Mouse (Mus musculus) spleen, adult 2 months (tissue): ENCODE data around the gene Zfp943. TPM values are rescaled to one million over a fixed set of nuclear protein-coding genes. Genes with fewer than 3 reads are reported as not detected.

ENCODE experiments used
- DNase-seq, 2 experiments: peaks; one replicate each; pipeline versions ENCODE4 v3.0.0 to v3.0.0-alpha.2; 2012 to 2021; ENCODE audit warnings: low spot score in 2 of 2, low read depth in 1 of 2
- H3K27ac ChIP-seq: fragments of 200-500 bp; 2 replicates; pipeline ENCODE4 v1.5.1; 2012; ENCODE audit warnings: low read length, inconsistent platforms; ENCODE audit not compliant: insufficient read depth
- H3K27me3 ChIP-seq: fragments of 200-500 bp; 2 replicates; pipeline ENCODE4 v1.6.1; 2012; ENCODE audit warnings: mild to moderate bottlenecking, moderate library complexity, low read length, inconsistent platforms; ENCODE audit not compliant: control insufficient read depth, insufficient read depth
- H3K36me3 ChIP-seq: fragments of 200-500 bp; 2 replicates; pipeline ENCODE4 v1.6.1; 2012; ENCODE audit warnings: mild to moderate bottlenecking, low read length, inconsistent platforms; ENCODE audit not compliant: control insufficient read depth, insufficient read depth
- H3K4me1 ChIP-seq: fragments of 200-500 bp; 2 replicates; pipeline ENCODE4 v1.6.1; 2011; ENCODE audit warnings: inconsistent platforms; ENCODE audit not compliant: control insufficient read depth, insufficient read depth, insufficient read length
- H3K4me3 ChIP-seq: fragments of 200-500 bp; 2 replicates; pipeline ENCODE4 v1.5.1; 2011; ENCODE audit warnings: mild to moderate bottlenecking, inconsistent platforms; ENCODE audit not compliant: insufficient read depth, insufficient read length; ENCODE audit errors: extremely low read depth
- CTCF ChIP-seq: fragments of 200-500 bp; IDR thresholded peaks from 2 replicates; pipeline ENCODE4 v1.5.1; 2011; ENCODE audit warnings: mild to moderate bottlenecking, inconsistent platforms; ENCODE audit not compliant: insufficient read depth, insufficient read length, insufficient replicate concordance; ENCODE audit errors: extremely low read depth
- POLR2A ChIP-seq: fragments of 200-500 bp; IDR thresholded peaks from 2 replicates; pipeline ENCODE4 v1.6.1; 2011; ENCODE audit warnings: low read depth, low read length, inconsistent platforms
- polyA plus RNA-seq: library from polyadenylated mRNA; depleted of rRNA; stranded (reverse); fragments of >200 nt; gene quantifications from 2 replicates; pipeline ENCODE4 v1.2.3, GENCODE M21; 2012; rRNA removed

Zfp943 gene
- polyA plus RNA-seq, 1 experiment = 4.0 TPM

DNA sequence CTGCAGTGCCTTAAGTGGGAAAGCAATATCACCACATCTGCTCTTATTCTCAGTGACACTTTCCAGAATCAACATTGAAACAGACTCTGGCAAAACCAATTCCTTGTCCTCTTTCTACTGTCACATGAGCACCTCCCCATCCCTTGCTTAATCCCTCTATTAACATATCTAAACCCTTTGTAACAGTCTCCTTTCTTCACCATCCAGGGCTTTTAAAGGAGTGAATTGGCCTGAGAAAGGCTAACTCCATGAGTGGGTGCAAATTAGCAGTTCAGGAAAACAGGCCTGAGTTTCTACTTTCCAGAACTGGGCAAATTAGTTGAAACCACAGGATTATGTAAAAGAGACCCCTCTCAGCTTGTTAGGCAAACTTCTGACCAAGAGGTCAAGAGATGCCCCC is 156.4 kb downstream of the Zfp943 start:
- Histone ChIP-seq H3K27ac (no peak overlapping the region), H3K4me1 (no peaks in the 10 kb centered on the region), H3K4me3 (no peak overlapping the region), H3K36me3 (no peaks in the 10 kb centered on the region), H3K27me3 (no peaks in the 10 kb centered on the region)
- TF ChIP-seq CTCF (no peak), POLR2A (no peak)
- DNase-seq = no peak

Other genes starting within 250 kb of the Zfp943 start
- 0.29 and 0.56 TPM in 2 replicates for gene Zfp229, start 231.8 kb upstream of the Zfp943 start, polyA plus RNA-seq
- 0.02 TPM in 1 of 2 replicates, not detected in the other for gene Zfp820, start 116.8 kb upstream of the Zfp943 start, polyA plus RNA-seq
- gene Zfp995, start 52.6 kb upstream of the Zfp943 start, polyA plus RNA-seq = 0.35 and 0.42 TPM in 2 replicates
- 1.1 and 1.3 TPM in 2 replicates for gene Zfp942, start 88 bp upstream of the Zfp943 start, polyA plus RNA-seq
- 0.04 TPM in 1 of 2 replicates, not detected in the other for gene Zfp947, start 203.6 kb downstream of the Zfp943 start, polyA plus RNA-seq